Mouse (Mus musculus) ES-E14 (cell line): ENCODE data around the gene Kctd13. TPM values are rescaled to one million over a fixed set of nuclear protein-coding genes. Genes with fewer than 3 reads are reported as not detected.

ENCODE experiments used
- DNase-seq: peaks from one replicate; pipeline ENCODE4 v3.0.0-alpha.2; 2013; ENCODE audit warnings: low read depth, low spot score
- H3K27ac ChIP-seq: 2 replicates; pipeline ENCODE4 v1.5.1; 2012; ENCODE audit warnings: low read depth, mild to moderate bottlenecking, low read length, moderate library complexity, mixed read lengths; ENCODE audit not compliant: poor library complexity, insufficient read depth, severe bottlenecking
- H3K36me3 ChIP-seq: 2 replicates; pipeline ENCODE4 v1.6.1; 2012; ENCODE audit warnings: mild to moderate bottlenecking, low read length, moderate library complexity, mixed read lengths; ENCODE audit not compliant: control insufficient read depth, poor library complexity, insufficient read depth, severe bottlenecking
- H3K4me1 ChIP-seq, 2 experiments: fragments of 150-350 bp in 1 of 2; sonication (generic) in 1 of 2; 2 replicates each; pipeline ENCODE4 v1.6.1; 2012; ENCODE audit warnings: low read length in 2 of 2, mild to moderate bottlenecking in 1 of 2, mixed read lengths in 1 of 2; ENCODE audit not compliant: control insufficient read depth in 2 of 2, insufficient read depth in 2 of 2, poor library complexity in 1 of 2
- H3K4me3 ChIP-seq, 2 experiments: fragments of 150-350 bp in 1 of 2; sonication (generic) in 1 of 2; 2 replicates each; pipeline ENCODE4 v1.5.1; 2012; ENCODE audit warnings: low read length in 2 of 2, low read depth in 1 of 2, mild to moderate bottlenecking in 1 of 2, mixed read lengths in 1 of 2; ENCODE audit not compliant: insufficient read depth in 1 of 2, poor library complexity in 1 of 2, severe bottlenecking in 1 of 2
- H3K9ac ChIP-seq: 2 replicates; pipeline ENCODE4 v1.6.1; 2012; ENCODE audit warnings: low read depth, mild to moderate bottlenecking, low read length, mixed read lengths; ENCODE audit not compliant: poor library complexity, insufficient read depth, severe bottlenecking
- H3K9me3 ChIP-seq: fragments of 150-350 bp; sonication (generic); 2 replicates; pipeline ENCODE4 v1.6.1; 2012; ENCODE audit warnings: low read depth, mild to moderate bottlenecking, low read length; ENCODE audit not compliant: control insufficient read depth, insufficient read depth
- CHD2 ChIP-seq: IDR thresholded peaks from 2 replicates; pipeline ENCODE4 v1.6.1; 2014; ENCODE audit warnings: mild to moderate bottlenecking, low read depth, low read length, inconsistent platforms
- HCFC1 ChIP-seq: IDR thresholded peaks from 2 replicates; pipeline ENCODE4 v1.6.1; 2012; ENCODE audit warnings: low read length, inconsistent platforms, borderline replicate concordance; ENCODE audit not compliant: insufficient read depth
- MAFK ChIP-seq: IDR thresholded peaks from 2 replicates; pipeline ENCODE4 v1.6.1; 2014; ENCODE audit warnings: mild to moderate bottlenecking, low read depth, low read length, inconsistent platforms; ENCODE audit not compliant: insufficient read depth
- ZC3H11A ChIP-seq: IDR thresholded peaks from 2 replicates; pipeline ENCODE4 v1.6.1; 2012; ENCODE audit warnings: low read depth, mild to moderate bottlenecking, inconsistent platforms, low read length, borderline replicate concordance
- ZNF384 ChIP-seq: IDR thresholded peaks from 2 replicates; pipeline ENCODE4 v1.6.1; 2012; ENCODE audit warnings: low read depth, low read length, inconsistent platforms
- in situ Hi-C, 2 experiments: fragments of 600-800 bp; cut with MboI; formaldehyde crosslinking; loops; one replicate each; pipeline ENCODE4 v1.15.1; 2025; ENCODE audit warnings: low sequenced_read_pairs in 2 of 2, inconsistent platforms in 1 of 2; ENCODE audit not compliant: unreplicated experiment in 2 of 2
- total RNA-seq: library from RNA; depleted of rRNA; stranded (reverse); fragments of 300-350 nt; gene quantifications from 2 replicates; pipeline ENCODE4 v1.2.3, GENCODE M21; 2012; rRNA removed

The Kctd13 gene
- total RNA-seq, 1 experiment: 13.2 TPM

DNA sequence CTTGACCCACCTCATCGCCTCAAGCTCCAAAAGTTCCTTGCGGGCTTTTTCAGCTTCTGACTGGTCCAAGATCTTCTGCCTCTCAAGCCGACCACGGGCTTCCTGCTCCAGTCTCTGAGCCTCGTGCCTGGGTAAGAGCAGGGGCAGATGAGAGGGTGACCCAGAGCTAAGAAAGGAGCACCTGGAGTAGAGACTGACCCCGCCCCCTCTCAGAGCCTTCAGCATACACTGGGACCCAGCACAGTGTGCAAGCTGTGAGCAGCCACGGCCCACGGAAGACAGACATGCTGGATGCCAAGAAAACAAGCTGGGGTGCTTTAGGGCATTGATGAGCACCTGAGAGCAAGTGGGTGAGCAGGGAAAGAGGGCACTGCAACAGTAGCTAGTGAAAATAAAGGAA lies 60.1 kb downstream of the Kctd13 start:
- Histone ChIP-seq H3K27ac (no peak overlapping the region), H3K9me3 (no peaks in the 10 kb centered on the region), H3K36me3 (0 out of 2 replicates have a peak, but pooled peaks cover 5% of the 10 kb centered on the region), H3K4me1 (peaks cover 1 to 2% of the 10 kb centered on the region in 2 experiments; a peak in 1 of 4 replicates), H3K4me3 (no peak overlapping the region), H3K9ac (no peak overlapping the region)
- no peak for DNase-seq
- TF ChIP-seq HCFC1 (no peak), ZNF384 (no peak), MAFK (no peak), CHD2 (no peak), ZC3H11A (no peak)
- in situ Hi-C loops: no loop called here

Other genes starting within 250 kb of the Kctd13 start
- 187 and 246 TPM in 2 replicates for gene Bola2, start 233.5 kb upstream of the Kctd13 start, total RNA-seq
- gene Slx1b, start 233.1 kb upstream of the Kctd13 start, total RNA-seq: 22.3 and 27.7 TPM in 2 replicates
- gene Coro1a, start 221.1 kb upstream of the Kctd13 start, total RNA-seq: 4.1 and 10.3 TPM in 2 replicates
- gene Mapk3, start 169.3 kb upstream of the Kctd13 start, total RNA-seq: 31.1 and 42.1 TPM in 2 replicates
- gene Gdpd3, start 162.5 kb upstream of the Kctd13 start, total RNA-seq: 4.0 and 5.9 TPM in 2 replicates
- 19.4 and 20.8 TPM in 2 replicates for gene Ypel3, start 151.9 kb upstream of the Kctd13 start, total RNA-seq
- gene Tbx6, start 147.4 kb upstream of the Kctd13 start, total RNA-seq: 0.89 and 1.7 TPM in 2 replicates
- 260 and 291 TPM in 2 replicates for gene Ppp4c, start 136.4 kb upstream of the Kctd13 start, total RNA-seq
- 1.9 and 2.5 TPM in 2 replicates for gene Fam57b, start 131.2 kb upstream of the Kctd13 start, total RNA-seq
- gene 4930451I11Rik, start 97.2 kb upstream of the Kctd13 start, total RNA-seq: not detected in 2 replicates
- gene Doc2a, start 81.5 kb upstream of the Kctd13 start, total RNA-seq: 5.5 and 7.7 TPM in 2 replicates
- 99.7 and 111 TPM in 2 replicates for gene Hirip3, start 66.9 kb upstream of the Kctd13 start, total RNA-seq
- 68.7 and 78.7 TPM in 2 replicates for gene Ino80e, start 66.5 kb upstream of the Kctd13 start, total RNA-seq
- gene Taok2, start 44.2 kb upstream of the Kctd13 start, total RNA-seq: 42.3 and 57.2 TPM in 2 replicates
- gene Tmem219, start 6.0 kb upstream of the Kctd13 start, total RNA-seq: 14.7 and 25.6 TPM in 2 replicates
- 1.0 and 2.0 TPM in 2 replicates for gene Asphd1, start 20.7 kb downstream of the Kctd13 start, total RNA-seq
- 0.80 and 2.0 TPM in 2 replicates for gene Sez6l2, start 21.7 kb downstream of the Kctd13 start, total RNA-seq
- 106 and 122 TPM in 2 replicates for gene Cdipt, start 47.0 kb downstream of the Kctd13 start, total RNA-seq
- 0.18 and 0.32 TPM in 2 replicates for gene Cdiptos, start 47.2 kb downstream of the Kctd13 start, total RNA-seq
- gene Mvp, start 85.7 kb downstream of the Kctd13 start, total RNA-seq: 49.2 and 56.0 TPM in 2 replicates
- gene Pagr1b, start 87.6 kb downstream of the Kctd13 start, total RNA-seq: 0.63 and 1.3 TPM in 2 replicates
- 12.1 and 32.3 TPM in 2 replicates for gene Pagr1a, start 88.5 kb downstream of the Kctd13 start, total RNA-seq
- 23.4 and 38.4 TPM in 2 replicates for gene Gm42742, start 92.2 kb downstream of the Kctd13 start, total RNA-seq
- 0.36 and 0.85 TPM in 2 replicates for gene Prrt2, start 92.3 kb downstream of the Kctd13 start, total RNA-seq
- 134 and 164 TPM in 2 replicates for gene Maz, start 98.2 kb downstream of the Kctd13 start, total RNA-seq
- 97.4 and 117 TPM in 2 replicates for gene Kif22, start 113.6 kb downstream of the Kctd13 start, total RNA-seq
- not detected in 2 replicates for gene Zg16, start 158.4 kb downstream of the Kctd13 start, total RNA-seq
- 13.5 and 31.2 TPM in 2 replicates for gene AI467606, start 162.5 kb downstream of the Kctd13 start, total RNA-seq
- gene Qprt, start 193.3 kb downstream of the Kctd13 start, total RNA-seq: 5.6 and 7.1 TPM in 2 replicates
- gene Spn, start 208.9 kb downstream of the Kctd13 start, total RNA-seq: 30.2 and 67.4 TPM in 2 replicates